Mouse (Mus musculus): Measurements from ENCODE around the gene Snx10.

DNA sequence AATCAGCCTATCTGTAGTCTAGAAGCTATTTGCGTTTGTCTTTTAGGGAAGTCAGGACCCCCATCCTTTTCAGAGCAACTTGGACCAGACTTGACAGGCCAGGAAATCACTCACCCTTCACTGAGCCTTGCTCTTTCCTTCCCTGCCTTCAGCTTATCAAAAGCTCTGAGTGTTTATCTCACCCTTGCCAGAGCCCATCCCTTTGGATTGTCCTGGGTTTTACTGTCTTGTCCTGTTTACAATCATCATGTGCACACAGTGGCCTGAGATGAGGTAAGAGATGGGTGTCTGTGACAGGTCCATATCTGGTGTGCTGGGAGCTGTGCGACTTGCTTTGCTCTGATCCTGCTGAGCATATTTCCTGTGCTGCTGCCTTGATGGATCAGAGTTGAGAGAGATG lies 106.5 kb downstream of the Snx10 start:
- no peak for TF ChIP-seq CTCF (IDR thresholded peaks at IDR 0.05; ENCODE audit: borderline replicate concordance, control insufficient read depth, extremely low read depth, insufficient read depth, low read length, poor library complexity)
- no peak for TF ChIP-seq POLR2A (IDR thresholded peaks at IDR 0.05; ENCODE audit: control insufficient read depth, extremely low read depth, insufficient read depth, low read length, poor library complexity)

All from thymus, adult 2 months (tissue).